Mouse (Mus musculus): ENCODE data around the gene St6gal2.

- TF ChIP-seq CTCF (IDR thresholded peaks at IDR 0.05; ENCODE audit: borderline replicate concordance, extremely low read depth, insufficient read depth, insufficient read length) (no peak), POLR2A (IDR thresholded peaks at IDR 0.05; ENCODE audit: borderline replicate concordance, extremely low read depth, insufficient read depth, insufficient read length, poor library complexity, severe bottlenecking) (no peak)
Measured at GRCm38 (mm10) chr17:55416519-55416918, 28.7 kb upstream of the St6gal2 start.

Data from brain, embryonic 14.5 days (tissue).